Mouse (Mus musculus) forebrain, embryonic 13.5 days (tissue): ENCODE measurements around the gene Sppl2a. TPM values are rescaled to one million over a fixed set of nuclear protein-coding genes. Genes with fewer than 3 reads are reported as not detected.
A peak's percentile ranks its signal among the peaks of the same experiment; 100 is the strongest.
"Not testable (repeated sequence)": the region's sequence is repeated elsewhere in the genome, so short reads cannot be mapped to it uniquely, and the experiment has no call there.

ENCODE experiments used
- ATAC-seq: fragments of 200-750 bp; cut with Nextera tagmentation; 2 replicates; pipeline ENCODE4 v1.8.0; 2017
- H3K27ac ChIP-seq: fragments of 300-500 bp; sonication (generic); 2 replicates; pipeline ENCODE4 v1.5.1; 2015; ENCODE audit warnings: inconsistent platforms, mild to moderate bottlenecking, moderate library complexity
- H3K27me3 ChIP-seq: fragments of 300-500 bp; sonication (generic); 2 replicates; pipeline ENCODE4 v1.6.1; 2015; ENCODE audit warnings: mild to moderate bottlenecking, inconsistent platforms
- H3K36me3 ChIP-seq: fragments of 300-500 bp; sonication (generic); 2 replicates; pipeline ENCODE4 v1.6.1; 2015; ENCODE audit warnings: mild to moderate bottlenecking, inconsistent platforms; ENCODE audit not compliant: poor library complexity, severe bottlenecking
- H3K4me1 ChIP-seq: fragments of 300-500 bp; sonication (generic); 2 replicates; pipeline ENCODE4 v1.6.1; 2015; ENCODE audit warnings: inconsistent platforms
- H3K4me2 ChIP-seq: fragments of 300-500 bp; sonication (generic); 2 replicates; pipeline ENCODE4 v1.6.1; 2015; ENCODE audit warnings: inconsistent platforms, mild to moderate bottlenecking, moderate library complexity
- H3K4me3 ChIP-seq: fragments of 300-500 bp; sonication (generic); 2 replicates; pipeline ENCODE4 v1.5.1; 2015; ENCODE audit warnings: mild to moderate bottlenecking, inconsistent platforms
- H3K9ac ChIP-seq: fragments of 300-500 bp; sonication (generic); 2 replicates; pipeline ENCODE4 v1.6.1; 2015; ENCODE audit warnings: mild to moderate bottlenecking, inconsistent platforms
- H3K9me3 ChIP-seq: fragments of 300-500 bp; sonication (generic); replicated peaks from 2 replicates; pipeline ENCODE4 v1.6.1; 2016; ENCODE audit warnings: inconsistent platforms
- WGBS: fragments of 180-500 bp; shearing (Covaris S2); methylation state at CpG from one replicate; pipeline ENCODE4 v1.1.7; 2015; 5-methylcytosine and 5-hydroxymethylcytosine counted together
- polyA plus RNA-seq: library from polyadenylated mRNA; unstranded; fragments of >200 nt; fragmentation: Nextera tagmentation; extraction: Ambion mirVana; gene quantifications from 2 replicates; pipeline ENCODE4 v1.2.1, GENCODE M21; 2015

The Sppl2a gene
- 37.6 and 43.5 TPM in 2 replicates for polyA plus RNA-seq

GRCm38 (mm10) chr2:126932897-126933641 is at the start of gene Sppl2a:
TSS of gene Sppl2a (minus strand) at chr2:126933235.
- peak; percentile 100 for ATAC-seq
- H3K4me2 ChIP-seq: peak within 1 kb of the TSS; percentile 65
- WGBS: under 1% methylated on average over 34 of the region's 35 CpGs
- peak within 1 kb of the TSS; percentile 60 for H3K4me3 ChIP-seq
- H3K27me3 ChIP-seq: no peaks in the 10 kb centered on the region
- peaks cover 16% of the 10 kb centered on the region for H3K4me1 ChIP-seq
- H3K9me3 ChIP-seq: no peaks in the 10 kb centered on the region
- peak within 1 kb of the TSS; percentile 86 for H3K9ac ChIP-seq
- H3K36me3 ChIP-seq: no peaks in the 10 kb centered on the region
- H3K27ac ChIP-seq: peak within 1 kb of the TSS; percentile 96

- Histone ChIP-seq H3K27me3 (no peaks in the 10 kb centered on the region), H3K36me3 (no peaks in the 10 kb centered on the region), H3K9me3 (no peaks in the 10 kb centered on the region), H3K4me3 (no peak overlapping the region), H3K9ac (no peak overlapping the region), H3K4me1 (no peaks in the 10 kb centered on the region), H3K4me2 (no peak overlapping the region), H3K27ac (no peak overlapping the region)
- 66% methylated on average over 6 of the region's 6 CpGs for WGBS
- ATAC-seq: no peak
These were observed 44.4 kb upstream of the Sppl2a start for GRCm38 (mm10) chr2:126977428-126977827.

- H3K4me1 ChIP-seq: no peaks in the 10 kb centered on the region
- no peak overlapping the region for H3K27ac ChIP-seq
- WGBS: 94% methylated on average over 2 of the region's 2 CpGs
- no peak overlapping the region for H3K4me2 ChIP-seq
- H3K27me3 ChIP-seq: no peaks in the 10 kb centered on the region
- H3K36me3 ChIP-seq: no peaks in the 10 kb centered on the region
- no peak overlapping the region for H3K4me3 ChIP-seq
- H3K9ac ChIP-seq: no peak overlapping the region
- no peaks in the 10 kb centered on the region for H3K9me3 ChIP-seq
- ATAC-seq: no peak
These were observed 28.7 kb upstream of the Sppl2a start for GRCm38 (mm10) chr2:126961696-126962095.

- no peaks in the 10 kb centered on the region for H3K4me1 ChIP-seq
- no peak overlapping the region for H3K9ac ChIP-seq
- WGBS: 74% methylated on average over 7 of the region's 7 CpGs
- no peak overlapping the region for H3K4me3 ChIP-seq
- H3K4me2 ChIP-seq: no peak overlapping the region
- H3K36me3 ChIP-seq: no peaks in the 10 kb centered on the region
- ATAC-seq: no peak
- no peaks in the 10 kb centered on the region; the same call in 1 of the 2 replicates for H3K9me3 ChIP-seq
- no peaks in the 10 kb centered on the region for H3K27me3 ChIP-seq
- H3K27ac ChIP-seq: no peak overlapping the region
These were observed 22.6 kb upstream of the Sppl2a start for GRCm38 (mm10) chr2:126955671-126956070.

GRCm38 (mm10) chr2:126951085-126951484 is 18.1 kb upstream of the Sppl2a start:
- H3K4me3 ChIP-seq: no peak overlapping the region
- no peaks in the 10 kb centered on the region for H3K36me3 ChIP-seq
- no peak overlapping the region for H3K9ac ChIP-seq
- H3K9me3 ChIP-seq: no peaks in the 10 kb centered on the region; the same call in 1 of the 2 replicates
- no peak for ATAC-seq
- H3K4me1 ChIP-seq: no peaks in the 10 kb centered on the region
- WGBS: 82% methylated on average over 7 of the region's 7 CpGs
- H3K27ac ChIP-seq: no peak overlapping the region
- no peak overlapping the region for H3K4me2 ChIP-seq
- no peaks in the 10 kb centered on the region for H3K27me3 ChIP-seq

GRCm38 (mm10) chr2:126950453-126950852 is 17.4 kb upstream of the Sppl2a start:
- Histone ChIP-seq H3K27ac (no peak overlapping the region), H3K9me3 (no peaks in the 10 kb centered on the region; the same call in 1 of the 2 replicates), H3K36me3 (no peaks in the 10 kb centered on the region), H3K4me1 (no peaks in the 10 kb centered on the region), H3K4me2 (no peak overlapping the region), H3K4me3 (no peak overlapping the region), H3K9ac (no peak overlapping the region), H3K27me3 (no peaks in the 10 kb centered on the region)
- no peak for ATAC-seq
- 83% methylated on average over 5 of the region's 5 CpGs for WGBS

- no peaks in the 10 kb centered on the region; the same call in 1 of the 2 replicates for H3K9me3 ChIP-seq
- 43% methylated on average over 3 of the region's 3 CpGs for WGBS
- ATAC-seq: no peak
- H3K4me3 ChIP-seq: no peak overlapping the region
- H3K4me2 ChIP-seq: no peak overlapping the region
- H3K9ac ChIP-seq: no peak overlapping the region
- no peaks in the 10 kb centered on the region for H3K4me1 ChIP-seq
- no peaks in the 10 kb centered on the region for H3K27me3 ChIP-seq
- H3K27ac ChIP-seq: no peak overlapping the region
- H3K36me3 ChIP-seq: no peaks in the 10 kb centered on the region
These were observed 16.8 kb upstream of the Sppl2a start for GRCm38 (mm10) chr2:126949856-126950255.

GRCm38 (mm10) chr2:126949297-126949696 is 16.3 kb upstream of the Sppl2a start:
- not testable (repeated sequence) for ATAC-seq, H3K9ac ChIP-seq

GRCm38 (mm10) chr2:126948231-126948630 is 15.2 kb upstream of the Sppl2a start:
- ATAC-seq: no peak
- Histone ChIP-seq H3K9me3 (no peaks in the 10 kb centered on the region), H3K4me1 (no peaks in the 10 kb centered on the region), H3K9ac (no peak overlapping the region), H3K27ac (no peak overlapping the region), H3K27me3 (no peaks in the 10 kb centered on the region), H3K4me2 (no peak overlapping the region), H3K36me3 (no peaks in the 10 kb centered on the region), H3K4me3 (no peak overlapping the region)
- WGBS: 90% methylated on average over 3 of the region's 3 CpGs

More at GRCm38 (mm10) chr2:126949297-126949696, 16.3 kb upstream of the Sppl2a start:
- H3K27ac ChIP-seq, H3K4me2 ChIP-seq, H3K4me3 ChIP-seq, H3K27me3 ChIP-seq, H3K36me3 ChIP-seq, H3K4me1 ChIP-seq, H3K9me3 ChIP-seq: not testable (repeated sequence)
- WGBS: 86% methylated on average over 6 of the region's 6 CpGs

- no peak overlapping the region for H3K9ac ChIP-seq
- no peak for ATAC-seq
- H3K27ac ChIP-seq: no peak overlapping the region
- no peak overlapping the region for H3K4me2 ChIP-seq
- H3K36me3 ChIP-seq: no peaks in the 10 kb centered on the region
- H3K27me3 ChIP-seq: no peaks in the 10 kb centered on the region
- H3K4me3 ChIP-seq: no peak overlapping the region
- no peaks in the 10 kb centered on the region for H3K4me1 ChIP-seq
- H3K9me3 ChIP-seq: no peaks in the 10 kb centered on the region
These were observed 14.6 kb upstream of the Sppl2a start for GRCm38 (mm10) chr2:126947646-126948045.

GRCm38 (mm10) chr2:126943211-126943610 is 10.2 kb upstream of the Sppl2a start:
- H3K9me3 ChIP-seq: no peaks in the 10 kb centered on the region
- H3K36me3 ChIP-seq: no peaks in the 10 kb centered on the region
- no peaks in the 10 kb centered on the region for H3K27me3 ChIP-seq
- H3K4me1 ChIP-seq: no peaks in the 10 kb centered on the region
- no peak overlapping the region for H3K4me2 ChIP-seq
- no peak overlapping the region for H3K27ac ChIP-seq
- no peak overlapping the region for H3K9ac ChIP-seq
- WGBS: 83% methylated on average over 2 of the region's 2 CpGs
- ATAC-seq: no peak
- no peak overlapping the region for H3K4me3 ChIP-seq

GRCm38 (mm10) chr2:126940314-126940866 is 7.4 kb upstream of the Sppl2a start:
- no peak overlapping the region for H3K9ac ChIP-seq
- H3K27me3 ChIP-seq: no peaks in the 10 kb centered on the region
- no peaks in the 10 kb centered on the region for H3K36me3 ChIP-seq
- ATAC-seq: no peak
- H3K4me2 ChIP-seq: no peak overlapping the region
- no peaks in the 10 kb centered on the region for H3K4me1 ChIP-seq
- WGBS: 68% methylated on average over 3 of the region's 3 CpGs
- no peak overlapping the region for H3K4me3 ChIP-seq
- H3K9me3 ChIP-seq: no peaks in the 10 kb centered on the region
- no peak overlapping the region for H3K27ac ChIP-seq
